Mouse (Mus musculus) liver, postnatal 0 days (tissue): ENCODE results near the gene Timp3. TPM values are rescaled to one million over a fixed set of nuclear protein-coding genes. Genes with fewer than 3 reads are reported as not detected.

ENCODE experiments used
- ATAC-seq: fragments of 200-750 bp; cut with Nextera tagmentation; 2 replicates; pipeline ENCODE4 v1.8.0; 2017; ENCODE audit warnings: mild to moderate bottlenecking, moderate library complexity
- DNase-seq: peaks from one replicate; pipeline ENCODE4 v3.0.0-alpha.2; 2016
- H3K27ac ChIP-seq: fragments of 300-500 bp; sonication (generic); 2 replicates; pipeline ENCODE4 v1.5.1; 2014; ENCODE audit warnings: antibody characterized with exemption, moderate library complexity, mild to moderate bottlenecking, low read depth
- H3K27me3 ChIP-seq: fragments of 300-500 bp; sonication (generic); 2 replicates; pipeline ENCODE4 v1.6.1; 2014; ENCODE audit warnings: low read length, control low read depth, mixed read lengths; ENCODE audit not compliant: insufficient read depth
- H3K36me3 ChIP-seq: fragments of 300-500 bp; sonication (generic); replicated peaks from 2 replicates; pipeline ENCODE4 v1.6.1; 2014; ENCODE audit warnings: mild to moderate bottlenecking, control low read depth, low read length, moderate library complexity, mixed read lengths; ENCODE audit not compliant: insufficient read depth
- H3K4me1 ChIP-seq: fragments of 300-500 bp; sonication (generic); 2 replicates; pipeline ENCODE4 v1.6.1; 2014; ENCODE audit warnings: antibody characterized with exemption, mild to moderate bottlenecking, control low read depth; ENCODE audit not compliant: insufficient read depth
- H3K4me2 ChIP-seq: fragments of 300-500 bp; sonication (generic); 2 replicates; pipeline ENCODE4 v1.6.1; 2014; ENCODE audit warnings: low read depth, mild to moderate bottlenecking, low read length, moderate library complexity, mixed read lengths
- H3K4me3 ChIP-seq: fragments of 300-500 bp; sonication (generic); 2 replicates; pipeline ENCODE4 v1.5.1; 2014; ENCODE audit warnings: low read depth, low read length
- H3K9ac ChIP-seq: fragments of 300-500 bp; sonication (generic); replicated peaks from 2 replicates; pipeline ENCODE4 v1.6.1; 2014; ENCODE audit warnings: mild to moderate bottlenecking, moderate library complexity
- H3K9me3 ChIP-seq: fragments of 300-500 bp; sonication (generic); 2 replicates; pipeline ENCODE4 v1.6.1; 2016; ENCODE audit warnings: mild to moderate bottlenecking, control low read depth, low read length, mixed read lengths
- CTCF ChIP-seq: sonication (generic); IDR thresholded peaks from 2 replicates; pipeline ENCODE4 v1.5.1; 2016; ENCODE audit warnings: antibody characterized with exemption, low read depth
- EP300 ChIP-seq: IDR thresholded peaks from 2 replicates; pipeline ENCODE4 v1.6.1; 2016; ENCODE audit warnings: antibody characterized with exemption, low read depth, mild to moderate bottlenecking
- WGBS: fragments of 180-500 bp; shearing (Covaris S2); extraction: QIAGEN DNeasy Blood & Tissue Kit; methylation state at CpG from one replicate; pipeline ENCODE4 v1.1.7; 2014; ENCODE audit not compliant: insufficient replicate concordance; 5-methylcytosine and 5-hydroxymethylcytosine counted together
- polyA plus RNA-seq: library from polyadenylated mRNA; unstranded; fragments of >200 nt; fragmentation: Nextera tagmentation; extraction: Ambion mirVana; gene quantifications from 2 replicates; pipeline ENCODE4 v1.2.1, GENCODE M21; 2015

Timp3 gene
- polyA plus RNA-seq, 1 experiment from 2014 or later = 7.9 TPM

DNA sequence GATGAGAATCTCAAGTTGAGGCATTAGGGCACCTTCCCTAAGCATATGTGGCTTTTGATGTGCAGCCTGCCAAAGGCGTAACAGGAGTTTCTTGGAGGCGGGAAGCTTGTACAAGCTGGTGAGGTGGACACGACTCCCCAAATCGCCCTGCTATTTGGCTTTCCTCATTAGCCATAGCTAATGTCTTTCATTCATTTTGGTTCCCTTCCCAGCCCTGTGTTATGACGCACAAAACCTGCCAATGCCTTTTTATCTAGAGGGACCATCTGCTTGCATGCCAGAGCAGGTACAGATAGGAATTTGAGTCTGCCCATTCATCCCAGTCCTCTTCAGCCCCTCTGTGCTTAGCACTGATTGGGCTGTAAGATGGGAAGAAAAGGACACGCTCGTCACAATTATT, 40.2 kb downstream of the Timp3 start:
- Histone ChIP-seq H3K4me2 (no peak overlapping the region), H3K27me3 (no peaks in the 10 kb centered on the region), H3K36me3 (no peaks in the 10 kb centered on the region), H3K4me1 (peaks cover 37% of the 10 kb centered on the region), H3K9ac (no peak overlapping the region), H3K9me3 (no peaks in the 10 kb centered on the region), H3K27ac (peak overlapping the region; percentile 53), H3K4me3 (no peak overlapping the region)
- peak; percentile 26; the same call in 1 of the 2 replicates for ATAC-seq
- no peak for DNase-seq
- 65% methylated on average over 7 of the region's 7 CpGs for WGBS
- no peak for TF ChIP-seq CTCF
- TF ChIP-seq EP300 = peak; percentile 79

DNA sequence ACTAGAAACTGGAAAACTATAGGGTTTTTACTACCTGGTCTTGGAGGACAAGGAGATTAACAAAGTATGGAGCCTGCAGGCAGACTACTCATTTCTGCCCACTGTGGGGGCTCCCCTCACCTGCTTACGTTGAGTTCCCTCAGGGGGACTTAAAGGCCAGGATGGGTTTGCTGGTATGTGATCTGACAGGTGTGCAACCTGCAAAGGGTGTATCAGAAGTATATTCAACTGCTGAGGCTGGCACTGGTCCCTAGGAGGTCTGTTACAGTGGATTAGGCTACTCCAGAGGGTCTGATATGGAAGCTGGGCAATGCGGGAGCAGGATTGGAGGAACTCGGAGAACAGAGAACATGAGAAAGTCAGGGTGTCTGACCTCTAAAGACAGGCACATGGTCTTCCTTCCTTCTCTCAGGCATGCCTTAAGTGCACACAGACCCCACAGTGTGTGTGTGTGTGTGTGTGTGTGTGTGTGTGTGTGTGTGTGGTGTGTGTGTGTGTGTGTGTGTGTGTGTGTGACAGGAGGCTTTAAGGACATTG, 40.9 kb downstream of the Timp3 start:
- WGBS = 76% methylated on average over 3 of the region's 3 CpGs
- H3K4me1 ChIP-seq = peaks cover 37% of the 10 kb centered on the region

DNA sequence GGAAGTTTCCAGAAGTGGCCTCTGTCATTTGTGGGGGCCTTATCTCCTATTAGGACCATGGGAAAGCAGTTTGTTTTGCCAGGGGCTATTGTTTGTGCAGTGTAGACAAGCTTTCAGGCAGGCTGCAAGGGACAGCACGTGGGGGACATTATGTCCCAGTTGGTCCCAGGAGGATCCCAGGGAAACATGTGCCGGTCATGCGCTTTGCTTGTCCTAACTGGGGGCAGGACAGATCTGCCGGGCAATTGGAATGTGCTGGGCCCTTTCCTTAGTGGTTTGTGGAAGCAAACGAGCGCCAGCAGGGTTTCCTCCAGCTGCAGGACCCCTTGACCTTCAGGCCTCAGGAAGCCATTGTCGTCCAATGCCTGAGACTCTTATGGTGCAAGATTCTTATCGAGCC, 41.4 kb downstream of the Timp3 start:
- no peaks in the 10 kb centered on the region for H3K36me3 ChIP-seq
- 48% methylated on average over 8 of the region's 8 CpGs for WGBS
- no peaks in the 10 kb centered on the region for H3K27me3 ChIP-seq
- H3K4me1 ChIP-seq = peaks cover 37% of the 10 kb centered on the region
- H3K9ac ChIP-seq = no peak overlapping the region
- H3K9me3 ChIP-seq = no peaks in the 10 kb centered on the region
- H3K4me2 ChIP-seq = no peak overlapping the region
- peak; percentile 74 for ATAC-seq
- peak; percentile 39 for DNase-seq
- no peak overlapping the region; the same call in 1 of the 2 replicates for H3K27ac ChIP-seq
- H3K4me3 ChIP-seq = no peak overlapping the region
- TF ChIP-seq EP300 (peak; percentile 57; the same call in 1 of the 2 replicates), CTCF (no peak)

More for the DNA sequence above, 40.9 kb downstream of the Timp3 start:
- Histone ChIP-seq H3K27ac (peak overlapping the region; percentile 44), H3K9me3 (no peaks in the 10 kb centered on the region), H3K36me3 (no peaks in the 10 kb centered on the region), H3K4me3 (no peak overlapping the region), H3K4me2 (no peak overlapping the region), H3K9ac (no peak overlapping the region), H3K27me3 (no peaks in the 10 kb centered on the region)
- ATAC-seq (no peak; the same call in 1 of the 2 replicates), DNase-seq (no peak)
- TF ChIP-seq CTCF (no peak), EP300 (no peak)

DNA sequence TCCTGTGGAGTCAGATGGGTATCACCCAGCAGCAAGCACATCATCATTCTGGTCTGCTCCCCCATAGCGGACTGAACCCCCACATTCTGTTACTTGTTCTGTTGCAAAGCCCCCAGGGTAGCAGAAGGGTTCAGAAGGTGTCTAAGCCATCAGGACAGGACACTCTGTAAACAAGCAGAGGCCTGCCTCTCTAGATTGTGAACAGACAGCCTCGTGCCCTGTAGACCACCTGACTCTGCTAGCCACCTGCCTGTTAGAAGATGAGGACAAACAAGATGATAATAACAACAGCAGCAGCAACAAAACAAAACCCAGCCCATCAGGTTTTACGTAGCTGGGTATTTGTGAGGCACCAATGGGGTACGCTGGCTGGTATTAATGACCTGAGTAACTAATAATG, 42.0 kb downstream of the Timp3 start:
- TF ChIP-seq EP300 (no peak), CTCF (no peak)
- Histone ChIP-seq H3K4me3 (no peak overlapping the region), H3K27me3 (no peaks in the 10 kb centered on the region), H3K4me2 (no peak overlapping the region), H3K36me3 (no peaks in the 10 kb centered on the region), H3K27ac (peak overlapping the region; percentile 22; the same call in 1 of the 2 replicates), H3K4me1 (peaks cover 37% of the 10 kb centered on the region), H3K9ac (no peak overlapping the region), H3K9me3 (no peaks in the 10 kb centered on the region)
- ATAC-seq (no peak), DNase-seq (no peak)
- WGBS = 73% methylated on average over 4 of the region's 4 CpGs

DNA sequence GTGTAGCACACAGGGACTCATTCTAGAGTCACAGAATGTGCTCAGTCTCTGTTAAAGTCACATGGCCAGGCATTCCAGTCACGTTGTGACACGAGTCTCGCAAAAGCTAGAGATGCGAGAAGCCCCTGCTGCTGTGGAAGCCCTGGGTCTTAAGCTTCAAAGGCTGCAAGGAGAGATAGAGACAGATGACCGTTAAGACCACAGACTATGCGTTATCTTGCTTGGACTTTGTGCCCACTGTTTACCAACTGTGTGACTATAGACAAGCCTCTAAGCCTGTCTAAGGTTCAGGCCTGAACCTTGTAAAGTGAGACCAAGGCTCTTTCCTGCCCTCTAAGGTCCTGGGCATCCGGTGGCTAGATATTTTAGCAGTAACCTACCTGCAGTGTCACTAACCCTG, 42.5 kb downstream of the Timp3 start:
- Histone ChIP-seq H3K9ac (no peak overlapping the region), H3K36me3 (no peaks in the 10 kb centered on the region), H3K4me1 (peaks cover 37% of the 10 kb centered on the region), H3K27me3 (no peaks in the 10 kb centered on the region), H3K4me2 (no peak overlapping the region), H3K9me3 (no peaks in the 10 kb centered on the region), H3K27ac (no peak overlapping the region), H3K4me3 (no peak overlapping the region)
- TF ChIP-seq CTCF = no peak
- TF ChIP-seq EP300 = peak; percentile 85
- ATAC-seq = peak; percentile 44
- WGBS = 47% methylated on average over 7 of the region's 7 CpGs
- no peak for DNase-seq

DNA sequence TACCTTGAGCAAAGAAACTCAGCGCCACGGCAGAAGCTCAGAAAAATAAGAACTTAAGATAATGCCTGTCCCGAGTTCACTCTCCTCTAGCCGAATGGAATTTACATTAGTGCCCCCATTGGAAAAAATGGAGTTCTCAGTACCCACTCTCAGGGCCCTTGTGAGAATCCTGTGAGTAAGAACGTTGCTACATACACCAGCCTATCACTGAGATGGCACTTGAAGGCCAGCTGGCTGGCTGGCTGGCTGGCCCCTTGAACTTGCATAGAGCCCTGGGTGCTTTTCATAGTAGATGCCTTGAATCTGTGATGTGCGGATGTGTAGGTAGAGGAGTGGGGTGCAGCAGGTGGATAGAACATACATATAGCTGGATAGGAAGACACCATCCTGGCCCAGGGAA, 43.2 kb downstream of the Timp3 start:
- no peaks in the 10 kb centered on the region for H3K27me3 ChIP-seq
- 83% methylated on average over 6 of the region's 6 CpGs for WGBS
- no peak overlapping the region for H3K9ac ChIP-seq
- no peaks in the 10 kb centered on the region for H3K9me3 ChIP-seq
- H3K4me2 ChIP-seq = no peak overlapping the region
- ATAC-seq (no peak), DNase-seq (no peak)
- H3K4me3 ChIP-seq = no peak overlapping the region
- H3K36me3 ChIP-seq = no peaks in the 10 kb centered on the region
- H3K27ac ChIP-seq = no peak overlapping the region
- TF ChIP-seq CTCF (no peak), EP300 (no peak)
- H3K4me1 ChIP-seq = peaks cover 37% of the 10 kb centered on the region

DNA sequence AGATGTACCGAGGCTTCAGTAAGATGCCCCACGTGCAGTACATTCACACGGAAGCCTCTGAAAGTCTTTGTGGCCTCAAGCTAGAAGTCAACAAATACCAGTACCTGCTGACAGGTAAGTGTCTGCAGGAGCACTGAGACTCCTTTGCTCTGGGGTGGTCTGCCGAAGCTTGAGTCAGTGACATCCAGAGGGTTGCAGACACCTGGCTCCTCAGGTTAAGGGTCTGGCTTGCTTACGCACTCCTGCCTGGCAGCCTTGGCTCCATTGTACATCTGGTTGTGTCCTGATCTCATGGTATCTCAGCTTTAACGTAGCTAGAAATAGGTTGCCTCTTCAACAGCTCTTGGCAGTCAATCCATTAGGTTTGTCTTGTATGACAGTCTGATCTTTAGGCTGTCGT, 43.8 kb downstream of the Timp3 start:
- Histone ChIP-seq H3K27me3 (no peaks in the 10 kb centered on the region), H3K9ac (no peak overlapping the region), H3K4me3 (no peak overlapping the region), H3K4me1 (peaks cover 37% of the 10 kb centered on the region), H3K36me3 (no peaks in the 10 kb centered on the region), H3K4me2 (no peak overlapping the region), H3K9me3 (no peaks in the 10 kb centered on the region), H3K27ac (no peak overlapping the region)
- no peak for ATAC-seq
- TF ChIP-seq CTCF (no peak), EP300 (no peak)
- WGBS = 90% methylated on average over 7 of the region's 7 CpGs
- DNase-seq = no peak
